In the genomic region with DNA sequence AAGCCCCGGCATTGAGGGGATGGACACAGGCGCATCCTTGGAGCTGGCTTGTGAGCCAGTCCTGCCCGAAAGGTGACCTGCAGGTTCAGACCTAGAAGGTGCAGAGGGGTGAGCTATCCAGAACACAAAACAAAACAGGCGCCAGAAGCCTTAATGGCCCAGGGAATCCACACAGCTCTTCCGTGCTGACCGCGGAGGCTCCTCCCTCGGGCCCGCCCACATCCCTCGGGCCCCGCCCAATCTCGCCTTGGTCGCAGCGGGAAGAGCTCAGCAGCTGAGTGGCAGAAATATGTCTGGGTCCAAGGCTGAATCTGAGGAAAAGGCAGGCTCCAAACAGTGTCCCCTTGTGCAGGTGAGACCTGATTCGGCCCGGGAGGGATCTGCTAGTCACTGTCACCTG, we compare ENCODE assay signal across 8 mouse cellular contexts. TPM values are rescaled to one million over a fixed set of nuclear protein-coding genes. Genes with fewer than 3 reads are reported as not detected.
A peak's percentile ranks its signal among the peaks of the same experiment; 100 is the strongest.
DNase-seq lines count a peak whose midpoint lies in the region; ATAC-seq lines count a peak whose summit lies in the region.

No protein-coding gene starts in this region.

- 22% methylated on average over 16 of the region's 16 CpGs for WGBS in hindbrain, embryonic 12.5 days

- H3K27ac ChIP-seq in hindbrain, embryonic 12.5 days: no peak overlapping the region

- peaks cover 20% of the 10 kb centered on the region for H3K36me3 ChIP-seq in hindbrain, embryonic 12.5 days

- H3K9ac ChIP-seq in hindbrain, embryonic 12.5 days: 0 out of 2 replicates have a peak overlapping the region, but pooled peaks have one; percentile 51

- ATAC-seq in hindbrain, embryonic 12.5 days (ENCODE audit: low FRiP score): peak; percentile 63

- H3K9me3 ChIP-seq in hindbrain, embryonic 12.5 days (replicated peaks): no peaks in the 10 kb centered on the region

- peak overlapping the region; percentile 28 for H3K4me3 ChIP-seq in hindbrain, embryonic 12.5 days

- peak overlapping the region; percentile 49 for H3K4me2 ChIP-seq in hindbrain, embryonic 12.5 days (replicated peaks)

- H3K4me1 ChIP-seq in hindbrain, embryonic 12.5 days: peaks cover 19% of the 10 kb centered on the region

- DNase-seq in NIH3T3 (ENCODE audit: low read depth): peak; percentile 78
- peak; percentile 38 for DNase-seq in cerebellum, adult 9-11 months
- DNase-seq in frontal cortex, postnatal 10 days (ENCODE audit: low spot score in 2 of 2): peak; percentile 35 to 52
- DNase-seq in layer of hippocampus, postnatal 25 days (ENCODE audit: extremely low spot score in 1 of 2, low spot score in 1 of 2): peak; percentile 28 to 31
- peak; percentile 77 for DNase-seq in lung, postnatal 14 days
- DNase-seq in retina, embryonic 14.5 days (ENCODE audit: low spot score): peak; percentile 62
- peak; percentile 28 to 47 for DNase-seq in thymus, postnatal 36 days

- no peaks in the 10 kb centered on the region for H3K27me3 ChIP-seq in hindbrain, embryonic 12.5 days

RNA-seq across cellular contexts. Expression of gene Wdr76, which starts 3.1 kb away (rescaled TPM):
- 7.0 and 7.6 TPM in 2 replicates for polyA plus RNA-seq in hindbrain, embryonic 12.5 days (2016; fragmentation: Nextera tagmentation; extraction: Ambion mirVana)
- total RNA-seq in layer of hippocampus, postnatal 25 days (2021): 1 to 10 TPM; 3.1 to 3.5 TPM

RNA-seq across cellular contexts. Expression of gene Mfap1a, which starts 3.1 kb away (rescaled TPM):
- 32.9 and 33.1 TPM in 2 replicates for polyA plus RNA-seq in hindbrain, embryonic 12.5 days (2016; fragmentation: Nextera tagmentation; extraction: Ambion mirVana)
- total RNA-seq in layer of hippocampus, postnatal 25 days (2021): 10 to 100 TPM; 31.2 to 34.0 TPM

RNA-seq across cellular contexts. Expression of gene Mfap1b, which starts 35.7 kb away (rescaled TPM):
- 72.4 and 75.7 TPM in 2 replicates for polyA plus RNA-seq in hindbrain, embryonic 12.5 days (2016; fragmentation: Nextera tagmentation; extraction: Ambion mirVana)
- total RNA-seq in layer of hippocampus, postnatal 25 days (2021): 10 to 100 TPM; 40.9 to 43.9 TPM

RNA-seq across cellular contexts. Expression of gene Serinc4, which starts 53.0 kb away (rescaled TPM):
- 0.85 and 0.94 TPM in 2 replicates for polyA plus RNA-seq in hindbrain, embryonic 12.5 days (2016; fragmentation: Nextera tagmentation; extraction: Ambion mirVana)
- under 1 TPM; 0.63 to 0.64 TPM for total RNA-seq in layer of hippocampus, postnatal 25 days (2021)

RNA-seq across cellular contexts. Expression of gene Hypk, which starts 56.5 kb away (rescaled TPM):
- polyA plus RNA-seq in hindbrain, embryonic 12.5 days (2016; fragmentation: Nextera tagmentation; extraction: Ambion mirVana): 115 TPM in 2 replicates
- total RNA-seq in layer of hippocampus, postnatal 25 days (2021): 10 to 100 TPM; 24.0 to 26.6 TPM
